ENCODE assay signal across 9 mouse cellular contexts in genomic region chr5:35392334-35392695, GRCm38 (mm10). TPM values are rescaled to one million over a fixed set of nuclear protein-coding genes. Genes with fewer than 3 reads are reported as not detected.
A peak's percentile ranks its signal among the peaks of the same experiment; 100 is the strongest.
DNase-seq lines count a peak whose midpoint lies in the region; ATAC-seq and TF ChIP-seq lines count a peak whose summit lies in the region.
"Had no signal": no experiment of that assay in that cellular context is flagged by ENCODE, and none has a peak within 500 bp of the region (broad histone marks: within the 10 kb centered on the region; RNA-seq: fewer than 3 reads in every experiment).

No protein-coding gene starts in this region.

- WGBS in heart, embryonic 14.5 days: under 1% methylated on average over 37 of the region's 37 CpGs
- 1% methylated on average over 37 of the region's 37 CpGs for whole genome bisulfite sequencing in hindbrain, embryonic 13.5 days
- WGBS in midbrain, embryonic 12.5 days: under 1% methylated on average over 37 of the region's 37 CpGs

- intact Hi-C loops in heart, postnatal 36 days (cut with DNase I): no loop called here

- peak overlapping the region; percentile 38 to 44; a peak in 3 of 4 replicates for H3K4me3 ChIP-seq in heart, embryonic 14.5 days (ENCODE audit: control insufficient read depth in 1 of 2, insufficient read depth in 1 of 2, low read depth in 1 of 2, low read length in 2 of 2)
- H3K4me3 ChIP-seq in hindbrain, embryonic 13.5 days: peak overlapping the region; percentile 24
- peak overlapping the region; percentile 26 for H3K4me3 ChIP-seq in midbrain, embryonic 12.5 days

- peaks cover 7% of the 10 kb centered on the region for H3K9me3 ChIP-seq in heart, embryonic 14.5 days (ENCODE audit: control insufficient read depth, low read length)
- no peaks in the 10 kb centered on the region for H3K9me3 ChIP-seq in hindbrain, embryonic 13.5 days
- no peaks in the 10 kb centered on the region for H3K9me3 ChIP-seq in midbrain, embryonic 12.5 days

- no peak overlapping the region for H3K27ac ChIP-seq in heart, embryonic 14.5 days (replicated peaks in 1 of 2; ENCODE audit: control insufficient read depth in 1 of 2, insufficient read depth in 1 of 2, low read depth in 2 of 2, low read length in 2 of 2)
- H3K27ac ChIP-seq in hindbrain, embryonic 13.5 days: no peak overlapping the region
- no peak overlapping the region for H3K27ac ChIP-seq in midbrain, embryonic 12.5 days (replicated peaks)

- H3K9ac ChIP-seq in heart, embryonic 14.5 days (ENCODE audit: low read length): no peak overlapping the region
- no peak overlapping the region for H3K9ac ChIP-seq in hindbrain, embryonic 13.5 days
- H3K9ac ChIP-seq in midbrain, embryonic 12.5 days (replicated peaks): no peak overlapping the region

- no peak for ATAC-seq in heart, embryonic 14.5 days (ENCODE audit: insufficient number of reproducible peaks, insufficient read depth, low FRiP score, low read depth)
- ATAC-seq in hindbrain, embryonic 13.5 days (ENCODE audit: low FRiP score): no peak
- ATAC-seq in midbrain, embryonic 12.5 days (ENCODE audit: low FRiP score, low read depth): no peak

- peaks cover 0 to 11% of the 10 kb centered on the region in 2 experiments; a peak in 3 of 4 replicates for H3K4me1 ChIP-seq in heart, embryonic 14.5 days (ENCODE audit: control insufficient read depth in 2 of 2, insufficient read depth in 2 of 2, low read length in 2 of 2)
- peaks cover 32% of the 10 kb centered on the region for H3K4me1 ChIP-seq in hindbrain, embryonic 13.5 days (replicated peaks)
- peaks cover 29% of the 10 kb centered on the region for H3K4me1 ChIP-seq in midbrain, embryonic 12.5 days

- H3K4me2 ChIP-seq in heart, embryonic 14.5 days (ENCODE audit: low read length): peak overlapping the region; percentile 69
- peak overlapping the region; percentile 35 for H3K4me2 ChIP-seq in hindbrain, embryonic 13.5 days
- peak overlapping the region; percentile 36 for H3K4me2 ChIP-seq in midbrain, embryonic 12.5 days (replicated peaks)

- H3K27me3 ChIP-seq in heart, embryonic 14.5 days (ENCODE audit: control insufficient read depth, insufficient read depth, low read length): peaks cover 97% of the 10 kb centered on the region
- peaks cover 97% of the 10 kb centered on the region for H3K27me3 ChIP-seq in hindbrain, embryonic 13.5 days
- H3K27me3 ChIP-seq in midbrain, embryonic 12.5 days: peaks cover 98% of the 10 kb centered on the region

- no peak for TF ChIP-seq POLR2A in brain, embryonic 14.5 days (IDR thresholded peaks at IDR 0.05; ENCODE audit: borderline replicate concordance, extremely low read depth, insufficient read depth, insufficient read length, poor library complexity, severe bottlenecking)

- H3K36me3 ChIP-seq in heart, embryonic 14.5 days (ENCODE audit: control insufficient read depth, insufficient read depth, low read length): no peaks in the 10 kb centered on the region
- H3K36me3 ChIP-seq in hindbrain, embryonic 13.5 days: no peaks in the 10 kb centered on the region
- H3K36me3 ChIP-seq in midbrain, embryonic 12.5 days: no peaks in the 10 kb centered on the region

- no peak for TF ChIP-seq CTCF in brain, embryonic 14.5 days (IDR thresholded peaks at IDR 0.05; ENCODE audit: borderline replicate concordance, extremely low read depth, insufficient read depth, insufficient read length)

- DNase-seq in heart, postnatal 36 days: no peak
- DNase-seq in brain, embryonic 14.5 days (ENCODE audit: low read depth): peak; percentile 25
- DNase-seq in natural killer cell, adult 2 months (ENCODE audit: low spot score in 2 of 2): no peak
- DNase-seq in spleen, postnatal 4 days (ENCODE audit: low spot score in 2 of 2): no peak
- no peak for DNase-seq in frontal cortex, postnatal 36 days (ENCODE audit: low spot score in 2 of 2)

RNA-seq across cellular contexts. Expression of gene Hmx1, which starts 3.4 kb away (rescaled TPM):
- polyA plus RNA-seq in heart, embryonic 14.5 days (2014; fragmentation: Nextera tagmentation; extraction: Ambion mirVana): not detected in 2 replicates
- total RNA-seq in heart, postnatal 36 days (2021): not detected
- 0.45 and 1.0 TPM in 2 replicates for polyA plus RNA-seq in brain, embryonic 14.5 days (2012; rRNA removed)
- polyA plus RNA-seq in hindbrain, embryonic 13.5 days (2015; fragmentation: Nextera tagmentation; extraction: Ambion mirVana): 0.54 and 1.5 TPM in 2 replicates
- 0.73 and 1.2 TPM in 2 replicates for polyA plus RNA-seq in midbrain, embryonic 12.5 days (2016; fragmentation: Nextera tagmentation; extraction: Ambion mirVana)
- total RNA-seq: left cerebral cortex, adult 8-10 months had no signal
